Mouse (Mus musculus): ENCODE results near the gene Atm. TPM values are rescaled to one million over a fixed set of nuclear protein-coding genes. Genes with fewer than 3 reads are reported as not detected.
A peak's percentile ranks its signal among the peaks of the same experiment; 100 is the strongest.

Atm gene
- polyA plus RNA-seq (2016; fragmentation: Nextera tagmentation; extraction: Ambion mirVana) = 23.0 and 24.5 TPM in 2 replicates

- Histone ChIP-seq H3K36me3 (replicated peaks) (peaks cover 17% of the 10 kb centered on the region), H3K4me3 (peak within 1 kb of the TSS; percentile 92), H3K27me3 (ENCODE audit: poor library complexity, severe bottlenecking) (no peaks in the 10 kb centered on the region), H3K27ac (peak within 1 kb of the TSS; percentile 95), H3K4me1 (peaks cover 30% of the 10 kb centered on the region), H3K9me3 (no peaks in the 10 kb centered on the region)
- DNase-seq (ENCODE audit: extremely low spot score, low spot score) = peak; percentile 100
- under 1% methylated on average over 69 of the region's 69 CpGs for WGBS
These were observed at the start of gene Atm, which contains the start of gene Npat for GRCm38 (mm10) chr9:53536558-53537320. Gene Atm, minus strand, starts transcription at chr9:53536740. Gene Npat, plus strand, starts transcription at chr9:53537047.

- Histone ChIP-seq H3K27me3 (ENCODE audit: poor library complexity, severe bottlenecking) (no peaks in the 10 kb centered on the region), H3K36me3 (replicated peaks) (peaks cover 80% of the 10 kb centered on the region), H3K27ac (no peak overlapping the region), H3K9me3 (no peaks in the 10 kb centered on the region), H3K4me3 (no peak overlapping the region), H3K4me1 (no peaks in the 10 kb centered on the region)
- WGBS = 89% methylated on average over 4 of the region's 4 CpGs
- DNase-seq (ENCODE audit: extremely low spot score, low spot score) = no peak
These were observed 45.3 kb upstream of the Atm start for GRCm38 (mm10) chr9:53581870-53582269.

GRCm38 (mm10) chr9:53575721-53576120 is 39.2 kb upstream of the Atm start:
- no peak overlapping the region for H3K4me3 ChIP-seq
- DNase-seq (ENCODE audit: extremely low spot score, low spot score) = no peak
- WGBS = 92% methylated on average over 5 of the region's 5 CpGs
- H3K36me3 ChIP-seq (replicated peaks) = peaks cover 92% of the 10 kb centered on the region
- H3K27me3 ChIP-seq (ENCODE audit: poor library complexity, severe bottlenecking) = no peaks in the 10 kb centered on the region
- no peak overlapping the region for H3K27ac ChIP-seq
- no peaks in the 10 kb centered on the region for H3K4me1 ChIP-seq
- H3K9me3 ChIP-seq = no peaks in the 10 kb centered on the region

DNA sequence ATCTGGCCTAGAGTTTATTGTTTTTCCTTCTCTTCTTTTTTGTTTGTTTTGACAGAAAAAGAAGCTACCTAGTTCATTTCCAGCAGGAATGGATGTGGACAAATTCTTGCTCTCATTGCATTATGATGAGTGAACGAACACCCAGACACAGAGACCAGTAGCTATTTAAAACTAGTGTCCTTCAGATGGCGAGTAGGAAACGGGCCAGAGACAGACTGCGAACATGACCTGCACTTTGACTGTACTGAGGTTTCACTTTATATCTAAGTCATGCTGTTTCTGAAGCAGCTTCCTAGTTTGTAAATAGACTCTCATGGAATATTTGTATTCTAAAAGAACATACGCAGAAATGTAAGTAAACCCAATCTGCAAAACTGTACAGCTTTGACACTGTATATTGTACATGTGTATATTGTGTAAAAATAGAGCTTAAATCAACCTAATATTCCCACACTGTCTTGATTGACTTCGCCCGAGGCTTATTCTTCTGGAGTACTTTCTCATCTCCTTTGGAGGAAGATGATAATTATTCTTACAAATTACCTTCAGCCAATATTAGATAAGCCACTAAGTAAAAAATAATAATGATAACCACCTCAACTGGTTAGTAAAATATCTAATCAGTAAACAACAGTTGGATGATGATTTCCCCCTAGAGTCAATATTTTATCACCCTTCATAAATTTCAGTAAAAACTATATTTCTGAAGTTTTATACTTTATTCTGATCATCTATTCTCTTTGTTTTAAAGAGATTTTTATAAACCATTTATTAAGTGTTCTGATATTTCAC is 36.2 kb upstream of the Atm start:
- Histone ChIP-seq H3K9me3 (no peaks in the 10 kb centered on the region), H3K36me3 (replicated peaks) (peaks cover 97% of the 10 kb centered on the region), H3K27me3 (ENCODE audit: poor library complexity, severe bottlenecking) (no peaks in the 10 kb centered on the region), H3K4me3 (no peak overlapping the region), H3K27ac (no peak overlapping the region), H3K4me1 (no peaks in the 10 kb centered on the region)
- WGBS = 94% methylated on average over 7 of the region's 7 CpGs
- DNase-seq (ENCODE audit: extremely low spot score, low spot score) = no peak

- Histone ChIP-seq H3K27me3 (ENCODE audit: poor library complexity, severe bottlenecking) (no peaks in the 10 kb centered on the region), H3K9me3 (no peaks in the 10 kb centered on the region), H3K4me1 (no peaks in the 10 kb centered on the region), H3K27ac (no peak overlapping the region), H3K36me3 (replicated peaks) (peaks cover 98% of the 10 kb centered on the region), H3K4me3 (no peak overlapping the region)
- 97% methylated on average over 6 of the region's 6 CpGs for WGBS
- DNase-seq (ENCODE audit: extremely low spot score, low spot score) = no peak
These were observed 34.1 kb upstream of the Atm start for GRCm38 (mm10) chr9:53570662-53571061.

DNA sequence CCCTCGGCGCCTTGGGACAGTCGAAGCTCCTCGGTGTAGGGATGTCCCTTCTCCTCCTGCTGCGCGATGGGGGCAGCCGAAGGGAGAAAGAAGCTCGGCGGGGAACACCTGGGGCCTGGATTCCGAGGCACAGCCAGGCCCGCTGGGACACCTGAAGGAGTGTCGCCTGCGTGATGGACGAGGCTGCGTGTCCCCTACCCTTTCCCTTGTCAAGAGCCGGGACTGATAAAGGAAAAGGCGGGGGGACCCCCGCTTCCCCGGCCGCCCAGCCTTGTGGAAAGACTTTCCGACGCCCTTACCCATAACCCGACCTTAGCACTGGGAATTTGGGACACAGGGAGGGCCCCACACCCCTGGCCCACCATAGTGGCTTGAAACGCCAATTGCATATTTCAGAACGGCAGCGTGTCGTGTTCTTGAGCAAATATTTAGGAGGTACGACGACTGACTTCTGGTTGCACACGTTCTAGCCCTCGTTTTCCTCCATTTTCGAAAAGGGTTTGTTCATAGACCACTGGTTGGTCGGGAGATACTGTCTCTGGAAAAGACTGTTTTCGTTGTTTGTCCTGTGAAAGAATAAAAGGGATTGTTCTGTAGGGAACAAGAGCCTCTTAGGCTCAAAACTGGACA is 911 bp upstream of the Atm start:
- Histone ChIP-seq H3K27ac (peak overlapping the region; percentile 95), H3K36me3 (replicated peaks) (peaks cover 14% of the 10 kb centered on the region), H3K27me3 (ENCODE audit: poor library complexity, severe bottlenecking) (no peaks in the 10 kb centered on the region), H3K4me3 (peak overlapping the region; percentile 92), H3K4me1 (peaks cover 30% of the 10 kb centered on the region), H3K9me3 (no peaks in the 10 kb centered on the region)
- DNase-seq (ENCODE audit: extremely low spot score, low spot score) = no peak
- under 1% methylated on average over 34 of the region's 34 CpGs for WGBS

- peaks cover 30% of the 10 kb centered on the region for H3K4me1 ChIP-seq
- DNase-seq (ENCODE audit: extremely low spot score, low spot score) = peak; percentile 21
- 26% methylated on average over 17 of the region's 17 CpGs for WGBS
- peaks cover 28% of the 10 kb centered on the region for H3K36me3 ChIP-seq (replicated peaks)
- H3K27ac ChIP-seq = peak overlapping the region; percentile 95
- H3K4me3 ChIP-seq = peak overlapping the region; percentile 92
- H3K27me3 ChIP-seq (ENCODE audit: poor library complexity, severe bottlenecking) = no peaks in the 10 kb centered on the region
- no peaks in the 10 kb centered on the region for H3K9me3 ChIP-seq
These were observed 872 bp downstream of the Atm start for GRCm38 (mm10) chr9:53535416-53536320.

DNA sequence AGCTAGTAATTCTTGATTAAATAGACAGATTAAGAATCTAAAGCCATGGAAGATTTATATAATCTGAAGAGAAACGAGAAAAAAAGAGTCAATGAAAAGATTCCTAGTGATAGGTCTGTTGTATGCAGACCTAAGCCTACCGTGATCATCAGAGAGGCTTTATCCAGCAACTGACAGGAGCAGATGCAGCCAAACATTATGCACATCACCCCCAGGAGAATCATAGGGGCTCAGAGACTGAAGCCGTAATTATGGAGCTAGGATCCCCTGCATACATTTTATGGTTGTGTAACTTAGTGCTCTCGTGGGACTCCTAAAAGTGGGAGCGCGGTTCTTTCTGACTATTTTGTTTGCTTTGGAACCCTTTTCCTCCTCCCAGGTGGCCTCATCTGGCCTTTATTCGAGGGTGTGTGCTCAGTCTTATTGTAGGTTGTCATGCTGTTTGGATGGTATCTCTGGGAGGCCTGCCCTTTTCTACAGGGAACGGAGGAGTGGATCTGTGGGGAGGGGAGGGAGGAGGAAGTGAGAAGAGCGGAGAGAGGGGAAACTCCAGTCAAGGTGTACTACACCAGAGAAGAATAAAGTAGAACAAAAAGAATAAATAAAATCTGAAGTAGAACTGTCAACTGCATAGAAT is 19.0 kb downstream of the Atm start:
- H3K4me3 ChIP-seq = no peak overlapping the region
- H3K27me3 ChIP-seq (ENCODE audit: poor library complexity, severe bottlenecking) = no peaks in the 10 kb centered on the region
- no peak overlapping the region for H3K27ac ChIP-seq
- 86% methylated on average over 9 of the region's 9 CpGs for WGBS
- no peak for DNase-seq (ENCODE audit: extremely low spot score, low spot score)
- H3K36me3 ChIP-seq (replicated peaks) = peaks cover 59% of the 10 kb centered on the region
- no peaks in the 10 kb centered on the region for H3K9me3 ChIP-seq
- H3K4me1 ChIP-seq = peaks cover 7% of the 10 kb centered on the region

DNA sequence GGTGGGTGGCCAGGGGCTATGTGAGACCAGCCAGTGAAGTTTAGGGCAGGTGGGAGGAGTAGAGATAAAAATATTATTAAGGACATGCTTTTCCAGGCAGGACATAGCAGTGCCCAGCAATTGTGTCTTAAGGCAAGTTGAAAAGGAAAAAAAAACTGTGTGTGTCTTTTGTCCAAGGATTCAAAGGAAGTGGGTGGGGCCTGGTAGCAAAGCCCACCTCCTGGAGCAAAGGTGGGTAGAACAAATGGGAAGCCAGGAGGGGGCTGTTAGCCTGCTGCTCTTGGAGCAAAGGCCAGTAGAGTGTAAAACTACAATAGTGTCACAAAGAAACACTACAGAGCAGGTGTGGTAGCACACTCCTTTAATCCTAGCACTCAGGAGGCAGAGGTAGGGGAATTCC is 22.4 kb downstream of the Atm start:
- DNase-seq (ENCODE audit: extremely low spot score, low spot score) = no peak
- Histone ChIP-seq H3K4me3 (no peak overlapping the region), H3K27ac (no peak overlapping the region), H3K36me3 (replicated peaks) (peaks cover 72% of the 10 kb centered on the region), H3K4me1 (peaks cover 7% of the 10 kb centered on the region), H3K27me3 (ENCODE audit: poor library complexity, severe bottlenecking) (no peaks in the 10 kb centered on the region), H3K9me3 (no peaks in the 10 kb centered on the region)

- Histone ChIP-seq H3K27me3 (ENCODE audit: poor library complexity, severe bottlenecking) (no peaks in the 10 kb centered on the region), H3K27ac (no peak overlapping the region), H3K36me3 (replicated peaks) (peaks cover 78% of the 10 kb centered on the region), H3K9me3 (no peaks in the 10 kb centered on the region), H3K4me3 (no peak overlapping the region), H3K4me1 (no peaks in the 10 kb centered on the region)
- no peak for DNase-seq (ENCODE audit: extremely low spot score, low spot score)
- 88% methylated on average over 7 of the region's 7 CpGs for WGBS
These were observed 28.5 kb downstream of the Atm start for GRCm38 (mm10) chr9:53508053-53508452.

GRCm38 (mm10) chr9:53485886-53486285 is 50.7 kb downstream of the Atm start:
- Histone ChIP-seq H3K36me3 (replicated peaks) (peaks cover 90% of the 10 kb centered on the region), H3K27me3 (ENCODE audit: poor library complexity, severe bottlenecking) (no peaks in the 10 kb centered on the region), H3K4me3 (no peak overlapping the region), H3K4me1 (no peaks in the 10 kb centered on the region), H3K27ac (no peak overlapping the region), H3K9me3 (no peaks in the 10 kb centered on the region)
- no peak for DNase-seq (ENCODE audit: extremely low spot score, low spot score)

Measured in forebrain, embryonic 10.5 days (tissue).